Mouse (Mus musculus) thymus, adult 2 months (tissue): ENCODE results near the gene Tarbp2. TPM values are rescaled to one million over a fixed set of nuclear protein-coding genes. Genes with fewer than 3 reads are reported as not detected.

Source experiments
- DNase-seq: peaks from one replicate; pipeline ENCODE4 v3.0.0; 2021
- H3K27ac ChIP-seq: fragments of 200-500 bp; 2 replicates; pipeline ENCODE4 v1.5.1; 2012; ENCODE audit warnings: low read length, control low read depth; ENCODE audit not compliant: control insufficient read depth, insufficient read depth
- H3K27me3 ChIP-seq: fragments of 200-500 bp; 2 replicates; pipeline ENCODE4 v1.6.1; 2012; ENCODE audit warnings: mild to moderate bottlenecking, low read length, moderate library complexity, mixed read lengths; ENCODE audit not compliant: control insufficient read depth, insufficient read depth
- H3K36me3 ChIP-seq: fragments of 200-500 bp; 2 replicates; pipeline ENCODE4 v1.6.1; 2012; ENCODE audit warnings: mild to moderate bottlenecking, low read length, moderate library complexity; ENCODE audit not compliant: control insufficient read depth, insufficient read depth
- H3K4me1 ChIP-seq: fragments of 200-500 bp; replicated peaks from 2 replicates; pipeline ENCODE4 v1.6.1; 2012; ENCODE audit warnings: low read length; ENCODE audit not compliant: control insufficient read depth, insufficient read depth
- H3K4me3 ChIP-seq: fragments of 200-500 bp; 2 replicates; pipeline ENCODE4 v1.5.1; 2012; ENCODE audit warnings: mild to moderate bottlenecking, low read length, control low read depth, moderate library complexity; ENCODE audit not compliant: control insufficient read depth, insufficient read depth
- CTCF ChIP-seq: fragments of 200-500 bp; IDR thresholded peaks from 2 replicates; pipeline ENCODE4 v1.5.1; 2012; ENCODE audit warnings: mild to moderate bottlenecking, control low read depth, low read length, moderate library complexity, borderline replicate concordance; ENCODE audit not compliant: control insufficient read depth, poor library complexity, insufficient read depth; ENCODE audit errors: extremely low read depth
- POLR2A ChIP-seq: fragments of 200-500 bp; IDR thresholded peaks from 2 replicates; pipeline ENCODE4 v1.6.1; 2012; ENCODE audit warnings: mild to moderate bottlenecking, low read length, control low read depth, moderate library complexity; ENCODE audit not compliant: control insufficient read depth, poor library complexity, insufficient read depth; ENCODE audit errors: extremely low read depth
- WGBS: fragments of 180-500 bp; shearing (Covaris S2); methylation state at CpG from one replicate; pipeline ENCODE4 v1.1.7; 2018; 5-methylcytosine and 5-hydroxymethylcytosine counted together
- polyA plus RNA-seq: library from polyadenylated mRNA; depleted of rRNA; stranded (reverse); fragments of >200 nt; gene quantifications from 2 replicates; pipeline ENCODE4 v1.2.3, GENCODE M21; 2012; rRNA removed

The Tarbp2 gene
- 133 and 166 TPM in 2 replicates for polyA plus RNA-seq

DNA sequence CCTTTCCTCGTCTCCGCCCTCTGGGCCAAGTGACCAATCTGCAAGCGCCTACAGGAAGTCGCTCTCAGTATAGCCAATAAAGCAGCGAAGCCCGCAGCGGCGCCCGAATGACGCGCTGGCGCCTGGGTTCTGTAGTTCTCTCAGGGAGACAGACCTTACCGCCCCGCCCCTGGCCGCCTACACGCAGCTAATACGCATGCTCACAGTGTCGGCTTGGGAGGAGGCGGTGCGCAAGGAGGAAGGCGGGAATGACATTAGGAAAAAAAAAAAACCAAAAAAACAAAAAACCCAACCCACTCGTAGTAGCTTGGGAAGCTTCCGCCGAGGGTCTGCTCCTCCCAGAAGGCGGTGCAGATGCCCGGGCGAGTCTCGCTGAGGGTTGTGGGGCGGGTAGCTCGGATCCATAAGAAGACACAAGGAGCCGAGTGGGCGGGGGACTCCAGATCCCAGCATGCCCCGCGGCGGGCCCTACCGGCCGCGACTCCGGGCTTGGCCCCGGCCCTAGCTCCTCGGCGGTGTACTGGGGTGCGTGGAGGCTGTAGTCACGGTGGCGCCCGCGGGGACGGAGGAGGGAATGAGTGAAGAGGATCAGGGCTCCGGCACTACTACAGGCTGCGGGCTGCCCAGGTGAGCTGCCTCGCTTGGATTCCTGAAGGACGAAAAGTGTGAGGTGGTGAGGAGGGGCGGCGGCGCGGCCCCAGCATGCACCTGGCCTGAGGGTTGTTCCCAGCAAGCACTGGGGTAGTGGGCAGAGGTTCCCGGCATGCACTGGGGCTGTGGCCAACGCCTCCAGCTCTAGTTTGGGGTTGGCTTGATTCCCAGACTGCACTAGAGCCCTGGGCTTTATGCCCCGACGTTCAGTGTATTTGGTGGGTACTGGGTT, at the start of gene Tarbp2:
Tarbp2 (plus strand) TSS at position 217 of the 883 bp plus-strand sequence.
- DNase-seq: peak; percentile 99
- no peaks in the 10 kb centered on the region for H3K27me3 ChIP-seq
- H3K36me3 ChIP-seq: no peaks in the 10 kb centered on the region
- H3K4me1 ChIP-seq: peaks cover 15% of the 10 kb centered on the region
- under 1% methylated on average over 60 of the region's 60 CpGs for WGBS
- peak within 1 kb of the TSS; percentile 49 for H3K27ac ChIP-seq
- peak; percentile 49; the same call in 1 of the 2 replicates for TF ChIP-seq CTCF
- TF ChIP-seq POLR2A: peak; percentile 57; the same call in 1 of the 2 replicates
- peak within 1 kb of the TSS; percentile 59 for H3K4me3 ChIP-seq

DNA sequence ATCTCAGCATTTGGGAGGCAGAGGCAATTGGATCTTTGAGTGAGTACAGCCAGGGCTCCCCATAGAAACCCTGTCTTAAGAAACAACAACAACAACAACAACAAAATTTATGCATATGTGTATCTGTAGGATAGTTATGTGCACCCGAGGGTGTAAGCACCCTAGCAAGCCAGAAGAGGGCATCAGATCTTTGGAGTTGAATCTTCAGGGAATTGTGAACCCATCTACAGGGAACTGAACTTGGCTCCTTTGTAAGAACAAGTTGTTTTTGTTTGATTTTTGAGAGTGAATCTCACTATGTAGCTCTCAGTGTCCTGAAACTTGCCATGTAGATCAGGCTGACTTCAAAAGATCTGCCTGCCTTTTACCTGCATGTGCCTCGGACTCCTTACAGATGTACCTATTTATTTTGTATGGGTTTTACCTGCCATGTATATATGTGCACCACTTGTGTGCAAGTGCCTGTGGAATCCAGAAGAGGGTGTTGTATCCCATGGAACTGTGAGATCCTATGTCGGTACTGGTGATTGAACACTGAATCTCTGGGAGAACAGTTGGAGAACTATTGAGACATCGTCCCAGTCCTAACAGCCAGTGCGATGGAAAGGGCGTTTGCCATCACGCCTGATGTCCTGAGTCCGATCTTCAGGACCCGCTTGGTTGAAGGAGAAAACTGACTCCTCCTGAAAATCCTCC, 49.2 kb upstream of the Tarbp2 start:
- WGBS: over 99% methylated on average over 9 of the region's 9 CpGs
- no peaks in the 10 kb centered on the region for H3K4me1 ChIP-seq
- H3K36me3 ChIP-seq: peaks cover 5% of the 10 kb centered on the region; the same call in 1 of the 2 replicates
- DNase-seq: no peak
- no peak overlapping the region for H3K27ac ChIP-seq
- TF ChIP-seq CTCF (no peak), POLR2A (no peak)
- no peak overlapping the region for H3K4me3 ChIP-seq
- H3K27me3 ChIP-seq: no peaks in the 10 kb centered on the region

GRCm38 (mm10) chr15:102470183-102470604, 47.8 kb upstream of the Tarbp2 start, which contains the start of gene Pcbp2:
Gene Pcbp2 (plus strand): TSS chr15:102470539.
- peak; percentile 91; the same call in 1 of the 2 replicates for TF ChIP-seq CTCF
- TF ChIP-seq POLR2A: 0 out of 2 replicates have a peak, but pooled peaks have one; percentile 47
- Histone ChIP-seq H3K27ac (peak within 1 kb of the TSS; percentile 82), H3K36me3 (peaks cover 19% of the 10 kb centered on the region), H3K4me3 (peak within 1 kb of the TSS; percentile 78), H3K4me1 (no peaks in the 10 kb centered on the region), H3K27me3 (no peaks in the 10 kb centered on the region)
- WGBS: 1% methylated on average over 31 of the region's 40 CpGs
- DNase-seq: peak; percentile 94

DNA sequence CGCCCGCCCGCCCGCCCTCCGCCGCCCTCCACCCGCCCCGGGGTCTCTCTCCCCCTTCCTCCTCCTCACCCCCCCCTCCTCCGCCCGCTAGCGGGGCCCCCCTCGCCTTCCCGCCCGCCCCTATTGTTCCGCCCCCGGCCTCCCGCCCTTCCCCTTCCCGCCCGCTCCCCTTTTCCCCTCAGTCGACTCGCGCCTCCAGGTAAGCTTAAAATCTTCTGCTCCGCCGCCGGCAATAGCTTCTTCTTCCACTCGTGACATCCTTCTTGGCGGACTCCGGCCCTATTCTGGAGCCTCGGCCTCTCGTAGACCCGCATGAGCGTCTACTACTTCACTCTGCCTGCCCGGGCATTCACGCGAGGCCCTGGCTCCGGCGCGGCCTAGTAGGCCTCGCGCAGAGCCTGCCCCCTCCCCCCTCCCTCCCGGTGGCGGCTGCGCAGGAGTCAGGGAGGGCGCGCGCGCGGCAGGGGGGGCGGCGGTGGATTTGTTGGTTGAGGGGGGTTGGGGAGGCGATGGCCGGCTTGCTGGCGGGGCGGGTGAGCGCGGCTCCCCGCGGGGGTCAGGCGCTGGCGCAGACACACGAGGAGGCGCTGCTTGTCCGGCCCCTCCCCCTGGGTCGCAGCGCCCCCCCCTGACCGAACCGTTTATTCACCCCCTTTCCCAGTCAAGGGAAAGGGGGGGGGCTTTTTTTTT, 47.2 kb upstream of the Tarbp2 start:
- TF ChIP-seq CTCF (0 out of 2 replicates have a peak, but pooled peaks have one; percentile 17), POLR2A (0 out of 2 replicates have a peak, but pooled peaks have one; percentile 8)
- H3K36me3 ChIP-seq: peaks cover 24% of the 10 kb centered on the region
- peak; percentile 75 for DNase-seq

GRCm38 (mm10) chr15:102471295-102471645, 46.7 kb upstream of the Tarbp2 start:
- TF ChIP-seq CTCF (no peak), POLR2A (no peak)
- DNase-seq: no peak
- Histone ChIP-seq H3K4me3 (peak overlapping the region; percentile 78), H3K4me1 (no peaks in the 10 kb centered on the region), H3K36me3 (peaks cover 30% of the 10 kb centered on the region), H3K27me3 (no peaks in the 10 kb centered on the region), H3K27ac (no peak overlapping the region; the same call in 1 of the 2 replicates)
- under 1% methylated on average over 10 of the region's 10 CpGs for WGBS

More for the DNA sequence above, 47.2 kb upstream of the Tarbp2 start:
- Histone ChIP-seq H3K4me1 (no peaks in the 10 kb centered on the region), H3K27ac (peak overlapping the region; percentile 82), H3K27me3 (no peaks in the 10 kb centered on the region), H3K4me3 (peak overlapping the region; percentile 78)
- 1% methylated on average over 52 of the region's 67 CpGs for WGBS

DNA sequence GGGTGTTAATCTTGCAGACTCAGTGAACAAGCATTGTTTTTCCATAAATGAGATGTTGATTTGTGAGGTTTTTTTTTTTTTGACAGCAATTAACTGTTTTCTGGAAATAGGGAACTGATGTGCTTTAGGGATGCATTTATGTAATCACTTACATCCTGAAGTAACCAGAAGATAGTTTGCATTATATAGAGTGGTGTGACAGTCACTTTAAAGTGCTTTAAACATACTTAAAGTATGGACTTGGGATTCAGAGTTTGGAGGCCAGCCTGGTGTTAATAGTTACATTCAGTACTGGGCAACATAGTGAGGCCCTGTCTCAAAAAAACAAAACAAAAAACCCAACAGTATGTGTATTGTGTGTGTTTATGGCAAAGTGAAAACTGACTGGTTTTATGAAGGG, 46.3 kb upstream of the Tarbp2 start:
- no peaks in the 10 kb centered on the region for H3K4me1 ChIP-seq
- peaks cover 34% of the 10 kb centered on the region for H3K36me3 ChIP-seq
- no peak for DNase-seq
- TF ChIP-seq CTCF: no peak
- TF ChIP-seq POLR2A: no peak
- no peak overlapping the region for H3K27ac ChIP-seq
- H3K4me3 ChIP-seq: no peak overlapping the region
- H3K27me3 ChIP-seq: no peaks in the 10 kb centered on the region
